Mouse (Mus musculus) embryo, embryonic 10 days (tissue): ENCODE measurements at regions not wholly inside any gene's neighbourhood (a gene's known extent, or its start where the extent isn't known, plus 50 kb on each side); places are given as distances from the start of the nearest gene placed in this dataset.

Experiments used
- DNase-seq: peaks from one replicate; pipeline ENCODE4 v3.0.0-alpha.2; 2015; ENCODE audit warnings: low spot score

GRCm38 (mm10) chr4:10141238-10141934 lies 732.9 kb upstream of the 2610301B20Rik start:
- DNase-seq = no peak

GRCm38 (mm10) chr4:10149911-10150310 lies 724.4 kb upstream of the 2610301B20Rik start:
- no peak for DNase-seq

- peak; percentile 65 for DNase-seq
Measured at GRCm38 (mm10) chr4:10150501-10150900, 723.8 kb upstream of the 2610301B20Rik start.

- no peak for DNase-seq
Measured at GRCm38 (mm10) chr4:10155705-10156390, 718.5 kb upstream of the 2610301B20Rik start.

- no peak for DNase-seq
Measured at GRCm38 (mm10) chr4:10189896-10190295, 684.4 kb upstream of the 2610301B20Rik start.

- DNase-seq = no peak
Measured at GRCm38 (mm10) chr4:10197245-10197943, 676.9 kb upstream of the 2610301B20Rik start.

- peak; percentile 36 for DNase-seq
Measured at GRCm38 (mm10) chr4:10201835-10202234, 672.5 kb upstream of the 2610301B20Rik start.

- no peak for DNase-seq
Measured at GRCm38 (mm10) chr4:10204224-10204623, 670.1 kb upstream of the 2610301B20Rik start.

- no peak for DNase-seq
Measured at GRCm38 (mm10) chr4:10209324-10209923, 664.9 kb upstream of the 2610301B20Rik start.

- DNase-seq = no peak
Measured at GRCm38 (mm10) chr4:10211303-10211702, 663.0 kb upstream of the 2610301B20Rik start.

- DNase-seq = no peak
Measured at GRCm38 (mm10) chr4:10235324-10235723, 639.0 kb upstream of the 2610301B20Rik start.

GRCm38 (mm10) chr4:10242117-10242516 lies 632.2 kb upstream of the 2610301B20Rik start:
- no peak for DNase-seq

GRCm38 (mm10) chr4:10242909-10243308 lies 631.4 kb upstream of the 2610301B20Rik start:
- DNase-seq = no peak

GRCm38 (mm10) chr4:10254029-10254690 lies 620.1 kb upstream of the 2610301B20Rik start:
- no peak for DNase-seq

GRCm38 (mm10) chr4:10257537-10257936 lies 616.8 kb upstream of the 2610301B20Rik start:
- DNase-seq = no peak

- DNase-seq = no peak
Measured at GRCm38 (mm10) chr4:10260351-10260750, 613.9 kb upstream of the 2610301B20Rik start.

- no peak for DNase-seq
Measured at GRCm38 (mm10) chr4:10265942-10266341, 608.4 kb upstream of the 2610301B20Rik start.

- DNase-seq = no peak
Measured at GRCm38 (mm10) chr4:10285562-10285961, 588.7 kb upstream of the 2610301B20Rik start.

- peak; percentile 61 for DNase-seq
Measured at GRCm38 (mm10) chr4:10290326-10290725, 584.0 kb upstream of the 2610301B20Rik start.

- no peak for DNase-seq
Measured at GRCm38 (mm10) chr4:10295012-10295530, 579.2 kb upstream of the 2610301B20Rik start.

- no peak for DNase-seq
Measured at GRCm38 (mm10) chr4:10296220-10296619, 578.1 kb upstream of the 2610301B20Rik start.

- DNase-seq = peak; percentile 24
Measured at GRCm38 (mm10) chr4:10311886-10312285, 562.4 kb upstream of the 2610301B20Rik start.
